Mouse (Mus musculus): ENCODE data around the gene Gm37240. TPM values are rescaled to one million over a fixed set of nuclear protein-coding genes. Genes with fewer than 3 reads are reported as not detected.
A peak's percentile ranks its signal among the peaks of the same experiment; 100 is the strongest.

Gene Gm37240
- total RNA-seq, 1 experiment: 1.2 TPM

DNA sequence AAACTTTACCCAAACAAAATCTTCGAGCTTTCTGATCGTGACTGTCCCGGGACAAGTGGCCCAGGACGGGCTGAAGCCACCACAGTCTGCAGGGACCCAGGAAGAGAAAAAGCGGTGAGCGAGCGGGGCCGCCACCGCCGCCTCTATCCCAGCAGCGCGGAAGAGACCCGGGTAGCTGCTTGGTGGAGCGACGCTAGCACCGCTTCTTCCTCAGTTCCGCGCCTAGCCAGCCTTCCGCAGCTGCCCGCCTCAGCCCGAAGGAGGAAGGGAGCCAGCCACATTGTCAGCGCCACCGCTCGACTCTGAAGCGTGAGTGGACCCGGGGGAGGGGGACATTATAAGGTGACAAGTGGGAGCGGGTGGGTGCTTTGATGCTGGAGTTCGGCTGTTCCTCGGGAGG, 1071.9 kb downstream of the Gm37240 start:
- H3K36me3 ChIP-seq (ENCODE audit: control insufficient read depth, insufficient read depth, low read length, poor library complexity, severe bottlenecking): no peaks in the 10 kb centered on the region
- TF ChIP-seq CHD2 (IDR thresholded peaks at IDR 0.05; ENCODE audit: low read depth, low read length) (no peak), ZNF384 (IDR thresholded peaks at IDR 0.05; ENCODE audit: low read depth, low read length) (no peak), MAFK (IDR thresholded peaks at IDR 0.05; ENCODE audit: insufficient read depth, low read depth, low read length) (no peak), HCFC1 (IDR thresholded peaks at IDR 0.05; ENCODE audit: borderline replicate concordance, insufficient read depth, low read length) (no peak), ZC3H11A (IDR thresholded peaks at IDR 0.05; ENCODE audit: borderline replicate concordance, low read depth, low read length) (no peak)
- no peak overlapping the region for H3K27ac ChIP-seq (ENCODE audit: insufficient read depth, low read depth, low read length, poor library complexity, severe bottlenecking)
- H3K9ac ChIP-seq (ENCODE audit: insufficient read depth, low read depth, low read length, poor library complexity, severe bottlenecking): peak overlapping the region; percentile 94
- peak overlapping the region; percentile 90 to 98 for H3K4me3 ChIP-seq (ENCODE audit: insufficient read depth in 1 of 2, low read depth in 1 of 2, low read length in 2 of 2, poor library complexity in 1 of 2, severe bottlenecking in 1 of 2)
- peaks cover 2 to 7% of the 10 kb centered on the region in 2 experiments; a peak in 3 of 4 replicates for H3K4me1 ChIP-seq (ENCODE audit: control insufficient read depth in 2 of 2, insufficient read depth in 2 of 2, low read length in 2 of 2, poor library complexity in 1 of 2)
- H3K9me3 ChIP-seq (ENCODE audit: control insufficient read depth, insufficient read depth, low read depth, low read length): no peaks in the 10 kb centered on the region
- in situ Hi-C loops (cut with MboI; ENCODE audit: low sequenced_read_pairs in 2 of 2, unreplicated experiment in 2 of 2): no loop called here
- DNase-seq (ENCODE audit: low read depth, low spot score): no peak

DNA sequence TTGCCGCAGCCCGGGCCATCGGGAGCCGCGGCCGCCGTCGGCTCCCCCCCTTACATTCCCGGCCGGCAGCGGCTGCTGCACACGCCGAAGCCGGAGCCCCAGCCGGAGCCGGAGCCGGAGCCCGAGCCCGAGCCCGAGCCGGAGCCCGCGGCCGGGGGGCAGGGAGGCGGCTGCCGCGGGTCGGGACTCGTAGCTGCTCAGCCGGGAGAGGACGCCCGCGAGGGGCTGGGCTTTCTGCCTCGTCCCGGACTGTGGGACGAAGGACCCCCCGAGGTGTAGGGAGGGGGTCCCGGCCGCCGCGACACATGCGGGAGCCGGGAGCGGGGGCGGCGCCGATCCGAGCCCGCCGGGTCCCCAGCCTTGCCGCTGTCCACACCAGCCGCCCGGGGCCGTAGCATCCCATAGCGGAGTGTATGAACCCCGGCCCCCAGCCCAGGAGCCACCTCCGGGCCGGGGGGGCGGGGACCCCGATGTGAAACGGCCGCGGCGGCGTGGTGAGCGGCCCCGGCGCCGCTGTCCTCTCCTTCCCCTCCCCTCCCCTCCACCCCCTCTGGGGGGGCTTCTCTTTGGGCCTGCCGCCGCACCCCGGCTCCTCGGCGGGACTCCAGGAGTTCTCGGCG, 1072.4 kb downstream of the Gm37240 start, which contains the start of gene Fbxw7:
Fbxw7 (plus strand) TSS at position 507 of the 620 bp plus-strand sequence.
- Histone ChIP-seq H3K4me3 (ENCODE audit: insufficient read depth in 1 of 2, low read depth in 1 of 2, low read length in 2 of 2, poor library complexity in 1 of 2, severe bottlenecking in 1 of 2) (peak within 1 kb of the TSS; percentile 98), H3K9me3 (ENCODE audit: control insufficient read depth, insufficient read depth, low read depth, low read length) (no peaks in the 10 kb centered on the region), H3K27ac (ENCODE audit: insufficient read depth, low read depth, low read length, poor library complexity, severe bottlenecking) (peak within 1 kb of the TSS; percentile 81), H3K36me3 (ENCODE audit: control insufficient read depth, insufficient read depth, low read length, poor library complexity, severe bottlenecking) (no peaks in the 10 kb centered on the region), H3K4me1 (ENCODE audit: control insufficient read depth in 2 of 2, insufficient read depth in 2 of 2, low read length in 2 of 2, poor library complexity in 1 of 2) (peaks cover 2 to 5% of the 10 kb centered on the region in 2 experiments; a peak in 2 of 4 replicates), H3K9ac (ENCODE audit: insufficient read depth, low read depth, low read length, poor library complexity, severe bottlenecking) (peak within 1 kb of the TSS; percentile 94)
- DNase-seq (ENCODE audit: low read depth, low spot score): no peak
- TF ChIP-seq MAFK (IDR thresholded peaks at IDR 0.05; ENCODE audit: insufficient read depth, low read depth, low read length) (no peak), CHD2 (IDR thresholded peaks at IDR 0.05; ENCODE audit: low read depth, low read length) (no peak), HCFC1 (IDR thresholded peaks at IDR 0.05; ENCODE audit: borderline replicate concordance, insufficient read depth, low read length) (no peak), ZNF384 (IDR thresholded peaks at IDR 0.05; ENCODE audit: low read depth, low read length) (no peak), ZC3H11A (IDR thresholded peaks at IDR 0.05; ENCODE audit: borderline replicate concordance, low read depth, low read length) (no peak)
- in situ Hi-C loops (cut with MboI; ENCODE audit: low sequenced_read_pairs in 2 of 2, unreplicated experiment in 2 of 2): no loop called here

DNA sequence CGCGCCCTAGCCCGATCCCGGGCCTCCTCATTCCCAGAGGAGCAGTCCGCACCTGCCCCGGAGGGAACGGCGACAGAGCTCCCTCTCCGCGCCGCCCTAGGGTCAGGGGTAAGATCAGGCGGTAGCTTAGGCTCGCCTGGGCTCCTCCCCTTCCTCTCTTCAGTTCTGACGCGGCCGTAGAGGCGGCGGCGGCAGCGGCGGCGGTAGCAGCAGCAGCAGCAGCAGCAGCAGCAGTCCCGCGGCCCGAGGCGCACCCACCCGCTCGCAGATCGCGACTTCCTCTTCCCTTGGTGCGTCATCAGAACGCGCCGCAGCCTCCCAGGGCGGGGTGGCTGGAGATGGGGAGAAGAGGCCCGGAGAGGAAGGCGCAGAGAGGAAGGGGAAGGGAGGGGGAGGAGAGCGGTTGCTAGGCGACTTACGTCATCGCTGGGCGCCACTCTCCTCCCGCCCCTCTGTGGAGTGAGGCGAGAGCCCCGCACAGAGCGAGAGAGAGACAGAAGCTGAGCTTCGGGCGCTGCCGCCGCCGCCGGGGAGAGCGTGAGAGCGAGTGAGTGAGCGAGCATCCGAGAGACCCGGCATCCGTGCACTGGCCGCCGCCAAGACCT, 1073.1 kb downstream of the Gm37240 start:
- in situ Hi-C loops (cut with MboI; ENCODE audit: low sequenced_read_pairs in 2 of 2, unreplicated experiment in 2 of 2): no loop called here
- Histone ChIP-seq H3K27ac (ENCODE audit: insufficient read depth, low read depth, low read length, poor library complexity, severe bottlenecking) (peak overlapping the region; percentile 81), H3K4me1 (ENCODE audit: control insufficient read depth in 2 of 2, insufficient read depth in 2 of 2, low read length in 2 of 2, poor library complexity in 1 of 2) (peaks cover 2 to 5% of the 10 kb centered on the region in 2 experiments; a peak in 2 of 4 replicates), H3K36me3 (ENCODE audit: control insufficient read depth, insufficient read depth, low read length, poor library complexity, severe bottlenecking) (no peaks in the 10 kb centered on the region), H3K9me3 (ENCODE audit: control insufficient read depth, insufficient read depth, low read depth, low read length) (no peaks in the 10 kb centered on the region), H3K9ac (ENCODE audit: insufficient read depth, low read depth, low read length, poor library complexity, severe bottlenecking) (peak overlapping the region; percentile 94), H3K4me3 (ENCODE audit: insufficient read depth in 1 of 2, low read depth in 1 of 2, low read length in 2 of 2, poor library complexity in 1 of 2, severe bottlenecking in 1 of 2) (peak overlapping the region; percentile 98)
- peak; percentile 84 for TF ChIP-seq HCFC1 (IDR thresholded peaks at IDR 0.05; ENCODE audit: borderline replicate concordance, insufficient read depth, low read length)
- no peak for TF ChIP-seq ZNF384 (IDR thresholded peaks at IDR 0.05; ENCODE audit: low read depth, low read length)
- TF ChIP-seq ZC3H11A (IDR thresholded peaks at IDR 0.05; ENCODE audit: borderline replicate concordance, low read depth, low read length): 0 out of 2 replicates have a peak, but pooled peaks have one; percentile 28
- DNase-seq (ENCODE audit: low read depth, low spot score): peak; percentile 100

DNA sequence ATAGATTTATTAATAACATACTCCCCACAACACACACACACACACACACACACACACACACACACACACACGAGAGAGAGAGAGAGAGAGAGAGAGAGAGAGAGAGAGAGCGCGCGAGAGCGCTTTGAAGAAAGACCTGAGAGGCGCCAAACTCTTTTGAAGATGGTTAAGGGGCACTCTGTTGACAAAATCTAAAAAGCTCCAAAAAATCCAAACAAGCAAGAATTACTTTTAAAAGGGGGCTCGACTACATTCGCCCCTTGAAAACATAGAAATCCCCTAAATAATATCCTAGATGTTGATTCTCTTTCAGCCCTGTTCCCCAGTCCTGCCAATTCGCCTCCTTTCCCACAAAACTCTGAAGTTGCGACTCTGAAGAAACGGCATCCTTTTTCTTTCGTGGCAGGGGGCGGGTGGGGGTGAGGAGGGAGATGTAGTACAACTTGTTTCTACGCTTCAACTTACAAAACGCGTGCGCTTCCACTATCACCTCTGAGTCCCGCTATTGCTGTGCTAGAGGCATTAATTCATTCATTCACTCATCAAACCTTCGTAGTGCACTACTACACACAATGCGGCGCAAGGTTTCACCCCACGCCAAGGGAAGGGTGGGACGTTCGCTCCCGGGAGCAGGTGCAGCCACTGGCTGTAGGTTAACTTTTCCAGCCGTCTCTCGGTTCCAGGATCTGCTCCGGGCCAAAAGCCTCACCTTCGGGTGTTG, 1073.7 kb downstream of the Gm37240 start:
- peak overlapping the region; percentile 84 for H3K9ac ChIP-seq (ENCODE audit: insufficient read depth, low read depth, low read length, poor library complexity, severe bottlenecking)
- no peaks in the 10 kb centered on the region for H3K36me3 ChIP-seq (ENCODE audit: control insufficient read depth, insufficient read depth, low read length, poor library complexity, severe bottlenecking)
- H3K9me3 ChIP-seq (ENCODE audit: control insufficient read depth, insufficient read depth, low read depth, low read length): no peaks in the 10 kb centered on the region
- no peak for TF ChIP-seq ZNF384 (IDR thresholded peaks at IDR 0.05; ENCODE audit: low read depth, low read length)
- no peak for TF ChIP-seq ZC3H11A (IDR thresholded peaks at IDR 0.05; ENCODE audit: borderline replicate concordance, low read depth, low read length)
- TF ChIP-seq MAFK (IDR thresholded peaks at IDR 0.05; ENCODE audit: insufficient read depth, low read depth, low read length): no peak
- no peak for TF ChIP-seq CHD2 (IDR thresholded peaks at IDR 0.05; ENCODE audit: low read depth, low read length)
- no peak for TF ChIP-seq HCFC1 (IDR thresholded peaks at IDR 0.05; ENCODE audit: borderline replicate concordance, insufficient read depth, low read length)
- in situ Hi-C loops (cut with MboI; ENCODE audit: low sequenced_read_pairs in 2 of 2, unreplicated experiment in 2 of 2): no loop called here
- peaks cover 2 to 5% of the 10 kb centered on the region in 2 experiments; a peak in 2 of 4 replicates for H3K4me1 ChIP-seq (ENCODE audit: control insufficient read depth in 2 of 2, insufficient read depth in 2 of 2, low read length in 2 of 2, poor library complexity in 1 of 2)
- peak; percentile 29 for DNase-seq (ENCODE audit: low read depth, low spot score)
- H3K4me3 ChIP-seq (ENCODE audit: insufficient read depth in 1 of 2, low read depth in 1 of 2, low read length in 2 of 2, poor library complexity in 1 of 2, severe bottlenecking in 1 of 2): peak overlapping the region; percentile 81 to 98
- peak overlapping the region; percentile 59 for H3K27ac ChIP-seq (ENCODE audit: insufficient read depth, low read depth, low read length, poor library complexity, severe bottlenecking)

All from ES-E14 (cell line).